Mouse (Mus musculus) forebrain, embryonic 11.5 days (tissue): Measurements from ENCODE around the gene Cyfip1. TPM values are rescaled to one million over a fixed set of nuclear protein-coding genes. Genes with fewer than 3 reads are reported as not detected.
A peak's percentile ranks its signal among the peaks of the same experiment; 100 is the strongest.

Experiments
- ATAC-seq: fragments of 200-750 bp; cut with Nextera tagmentation; replicated peaks from 2 replicates; pipeline ENCODE4 v1.8.0; 2017; ENCODE audit warnings: moderate TSS enrichment; ENCODE audit not compliant: low FRiP score
- DNase-seq: peaks from one replicate; pipeline ENCODE4 v3.0.0-alpha.2; 2017; ENCODE audit warnings: low spot score
- H3K27ac ChIP-seq: fragments of 300-500 bp; sonication (generic); 2 replicates; pipeline ENCODE4 v1.5.1; 2014; ENCODE audit warnings: low read depth, low read length
- H3K27me3 ChIP-seq: fragments of 300-500 bp; sonication (generic); 2 replicates; pipeline ENCODE4 v1.6.1; 2014; ENCODE audit warnings: mild to moderate bottlenecking, low read length, mixed read lengths; ENCODE audit not compliant: control insufficient read depth, insufficient read depth
- H3K36me3 ChIP-seq: fragments of 300-500 bp; sonication (generic); 2 replicates; pipeline ENCODE4 v1.6.1; 2014; ENCODE audit warnings: mild to moderate bottlenecking, low read length, moderate library complexity, mixed read lengths; ENCODE audit not compliant: control insufficient read depth, insufficient read depth
- H3K4me1 ChIP-seq: fragments of 300-500 bp; sonication (generic); replicated peaks from 2 replicates; pipeline ENCODE4 v1.6.1; 2014; ENCODE audit warnings: low read length, mixed read lengths; ENCODE audit not compliant: control insufficient read depth, insufficient read depth
- H3K4me2 ChIP-seq: fragments of 300-500 bp; sonication (generic); 2 replicates; pipeline ENCODE4 v1.6.1; 2014; ENCODE audit warnings: low read depth, mild to moderate bottlenecking, low read length, moderate library complexity, mixed read lengths; ENCODE audit not compliant: severe bottlenecking
- H3K4me3 ChIP-seq: fragments of 300-500 bp; sonication (generic); 2 replicates; pipeline ENCODE4 v1.5.1; 2014; ENCODE audit warnings: low read depth, low read length
- H3K9ac ChIP-seq: fragments of 300-500 bp; sonication (generic); 2 replicates; pipeline ENCODE4 v1.6.1; 2014; ENCODE audit warnings: low read length
- H3K9me3 ChIP-seq: fragments of 300-500 bp; sonication (generic); 2 replicates; pipeline ENCODE4 v1.6.1; 2016; ENCODE audit warnings: low read length, mixed read lengths; ENCODE audit not compliant: control insufficient read depth
- WGBS: fragments of 180-500 bp; shearing (Covaris S2); extraction: QIAGEN DNeasy Blood & Tissue Kit; methylation state at CpG from one replicate; pipeline ENCODE4 v1.1.7; 2014; 5-methylcytosine and 5-hydroxymethylcytosine counted together
- polyA plus RNA-seq: library from polyadenylated mRNA; unstranded; fragments of >200 nt; fragmentation: Nextera tagmentation; extraction: Ambion mirVana; gene quantifications from 2 replicates; pipeline ENCODE4 v1.2.1, GENCODE M21; 2014

Gene Cyfip1
- polyA plus RNA-seq, 1 experiment from 2014 or later = 81.4 TPM

DNA sequence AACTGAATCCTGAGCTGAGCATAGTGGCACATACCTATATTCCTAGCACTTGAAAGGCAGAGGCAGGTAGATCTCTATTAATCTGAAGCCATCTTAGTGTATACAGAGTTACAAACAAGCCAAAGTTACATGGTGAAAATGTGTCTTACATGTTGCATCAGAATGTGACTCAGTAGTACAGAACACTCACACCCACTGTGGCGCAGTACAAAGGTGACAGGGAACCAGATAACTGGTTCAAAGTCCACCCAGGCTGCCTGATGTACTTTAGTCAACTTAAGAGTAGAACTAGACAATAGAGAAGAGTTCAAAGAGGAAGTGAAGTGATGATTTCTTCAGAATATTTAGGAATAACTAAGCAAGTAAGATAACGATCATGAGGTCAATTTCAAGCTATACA lies 93.5 kb downstream of the Cyfip1 start:
- no peaks in the 10 kb centered on the region for H3K9me3 ChIP-seq
- H3K4me3 ChIP-seq = no peak overlapping the region
- H3K4me2 ChIP-seq = no peak overlapping the region
- no peaks in the 10 kb centered on the region; the same call in 1 of the 2 replicates for H3K36me3 ChIP-seq
- ATAC-seq = no peak
- H3K4me1 ChIP-seq = no peaks in the 10 kb centered on the region
- H3K9ac ChIP-seq = no peak overlapping the region
- no peak overlapping the region for H3K27ac ChIP-seq
- 96% methylated on average over 2 of the region's 2 CpGs for WGBS
- H3K27me3 ChIP-seq = no peaks in the 10 kb centered on the region
- no peak for DNase-seq

DNA sequence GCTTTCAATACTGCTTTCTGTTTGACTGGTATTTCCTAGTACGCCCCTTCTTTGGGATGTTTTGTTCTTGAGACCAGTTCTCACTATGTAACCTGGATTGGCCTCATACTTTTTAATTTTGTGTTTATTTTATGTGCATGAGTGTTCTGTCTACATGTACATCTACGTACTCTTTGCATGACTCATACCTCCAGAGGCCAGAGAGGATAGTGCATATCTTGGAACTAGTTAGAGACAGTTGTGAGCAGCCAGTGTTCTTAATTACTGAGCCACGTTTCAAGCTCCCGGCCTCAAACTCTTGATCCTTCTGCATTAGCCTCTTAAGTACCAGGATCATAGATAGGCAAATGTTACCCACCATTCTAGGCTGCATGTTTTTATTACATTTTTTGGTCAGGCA lies 96.8 kb downstream of the Cyfip1 start:
- no peaks in the 10 kb centered on the region for H3K4me1 ChIP-seq
- H3K27ac ChIP-seq = no peak overlapping the region
- H3K9me3 ChIP-seq = no peaks in the 10 kb centered on the region
- H3K9ac ChIP-seq = no peak overlapping the region
- no peaks in the 10 kb centered on the region for H3K27me3 ChIP-seq
- H3K4me3 ChIP-seq = no peak overlapping the region
- no peaks in the 10 kb centered on the region for H3K36me3 ChIP-seq
- WGBS = 84% methylated on average over 4 of the region's 4 CpGs
- H3K4me2 ChIP-seq = no peak overlapping the region
- DNase-seq (no peak), ATAC-seq (no peak)

DNA sequence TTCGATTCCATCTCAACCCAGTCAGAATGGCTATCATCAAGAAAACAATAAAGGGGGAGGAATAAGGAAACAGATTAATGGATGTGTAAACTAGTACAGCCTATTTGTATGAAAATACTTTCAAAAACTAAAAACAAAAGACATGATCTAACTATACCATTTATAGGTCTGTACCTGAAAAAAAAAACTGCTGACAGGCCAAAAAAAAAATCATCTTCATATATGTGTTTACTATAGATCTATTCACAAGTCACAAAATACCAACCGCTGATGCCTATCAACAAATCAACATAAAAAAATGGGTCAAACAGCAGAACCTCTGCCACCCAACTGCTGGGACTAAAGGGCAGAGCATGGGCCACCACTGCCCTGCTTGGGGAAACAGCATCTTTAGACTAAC lies 114.5 kb downstream of the Cyfip1 start:
- no peaks in the 10 kb centered on the region for H3K36me3 ChIP-seq

DNA sequence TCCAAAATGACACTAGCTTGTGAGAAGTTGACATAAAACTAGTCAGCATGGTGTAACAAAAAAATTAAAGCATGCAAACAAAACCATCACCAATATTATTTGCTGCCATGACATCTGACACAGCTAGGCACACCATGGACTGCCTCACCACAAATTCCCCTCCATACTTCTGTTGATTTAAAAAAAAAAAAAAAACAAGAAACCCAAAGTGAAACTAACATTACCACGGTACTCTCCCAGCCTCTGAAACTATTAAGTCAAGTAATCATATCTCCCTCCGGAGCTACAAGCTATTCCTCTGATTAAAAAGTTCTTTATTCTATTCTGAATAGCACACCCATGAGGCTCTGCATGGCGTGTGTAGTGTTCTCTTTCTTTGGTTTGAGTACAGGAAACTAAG lies 115.6 kb downstream of the Cyfip1 start:
- DNase-seq = no peak
- WGBS = 88% methylated on average over 3 of the region's 3 CpGs
- no peak for ATAC-seq

More for the DNA sequence above, 114.5 kb downstream of the Cyfip1 start:
- H3K27me3 ChIP-seq = no peaks in the 10 kb centered on the region
- no peak overlapping the region for H3K4me3 ChIP-seq
- no peak for DNase-seq
- no peak overlapping the region for H3K27ac ChIP-seq
- WGBS = 97% methylated on average over 2 of the region's 2 CpGs
- no peak for ATAC-seq
- H3K9ac ChIP-seq = no peak overlapping the region
- H3K4me2 ChIP-seq = no peak overlapping the region
- no peaks in the 10 kb centered on the region; the same call in 1 of the 2 replicates for H3K4me1 ChIP-seq
- H3K9me3 ChIP-seq = peaks cover 6% of the 10 kb centered on the region; the same call in 1 of the 2 replicates

DNA sequence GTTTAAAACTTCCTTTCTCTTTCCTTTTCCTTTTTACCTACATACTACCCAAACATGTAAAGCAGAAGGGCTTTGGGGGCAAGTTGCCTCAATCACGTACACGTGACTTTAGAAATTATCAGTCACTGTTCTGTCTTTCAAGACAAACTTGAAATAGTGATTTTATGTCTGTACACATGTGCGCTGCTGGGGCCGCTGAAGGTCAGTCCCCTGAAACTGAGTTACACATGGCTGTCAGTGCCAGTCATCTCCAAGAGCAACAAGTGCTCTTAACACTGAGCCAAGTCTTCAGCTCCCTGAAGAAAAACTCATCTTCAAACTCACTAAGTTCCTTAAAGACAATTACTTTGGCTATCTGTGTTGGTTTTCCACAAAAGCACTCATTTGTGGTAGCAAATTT lies 116.4 kb downstream of the Cyfip1 start:
- ATAC-seq (no peak), DNase-seq (no peak)
- H3K4me2 ChIP-seq = no peak overlapping the region
- 94% methylated on average over 4 of the region's 4 CpGs for WGBS
- no peak overlapping the region for H3K4me3 ChIP-seq
- no peaks in the 10 kb centered on the region for H3K27me3 ChIP-seq
- H3K4me1 ChIP-seq = no peaks in the 10 kb centered on the region; the same call in 1 of the 2 replicates
- peaks cover 6% of the 10 kb centered on the region; the same call in 1 of the 2 replicates for H3K9me3 ChIP-seq
- no peak overlapping the region for H3K9ac ChIP-seq
- no peaks in the 10 kb centered on the region for H3K36me3 ChIP-seq
- no peak overlapping the region for H3K27ac ChIP-seq

More for the DNA sequence above, 115.6 kb downstream of the Cyfip1 start:
- Histone ChIP-seq H3K36me3 (no peaks in the 10 kb centered on the region), H3K27ac (no peak overlapping the region), H3K4me2 (no peak overlapping the region), H3K9ac (no peak overlapping the region), H3K9me3 (peaks cover 6% of the 10 kb centered on the region; the same call in 1 of the 2 replicates), H3K4me1 (no peaks in the 10 kb centered on the region; the same call in 1 of the 2 replicates), H3K27me3 (no peaks in the 10 kb centered on the region), H3K4me3 (no peak overlapping the region)

DNA sequence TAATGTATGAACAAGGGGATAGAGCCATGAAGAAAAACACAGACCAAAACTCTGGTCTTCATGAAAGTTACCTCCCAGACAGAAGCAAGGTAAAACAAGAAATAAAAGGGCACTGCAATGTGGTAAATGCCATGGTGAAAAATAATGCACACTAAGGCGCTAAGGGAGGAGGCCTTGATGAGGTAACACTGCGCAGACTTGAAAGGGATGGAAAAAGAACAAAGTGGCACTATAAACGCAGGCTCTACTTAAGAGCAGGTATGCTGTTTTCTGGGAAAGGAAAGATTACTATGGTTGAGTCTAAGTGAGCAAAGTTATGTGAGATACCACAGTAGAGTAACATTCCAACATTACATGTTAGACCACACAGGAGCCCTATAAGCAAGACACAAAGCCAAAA lies 118.3 kb downstream of the Cyfip1 start:
- H3K9me3 ChIP-seq = no peaks in the 10 kb centered on the region
- ATAC-seq = no peak
- WGBS = 97% methylated on average over 3 of the region's 3 CpGs
- no peak overlapping the region for H3K9ac ChIP-seq
- no peak overlapping the region for H3K4me3 ChIP-seq
- no peak overlapping the region for H3K27ac ChIP-seq
- H3K27me3 ChIP-seq = no peaks in the 10 kb centered on the region
- no peaks in the 10 kb centered on the region; the same call in 1 of the 2 replicates for H3K4me1 ChIP-seq
- H3K36me3 ChIP-seq = no peaks in the 10 kb centered on the region
- DNase-seq = no peak
- no peak overlapping the region for H3K4me2 ChIP-seq

DNA sequence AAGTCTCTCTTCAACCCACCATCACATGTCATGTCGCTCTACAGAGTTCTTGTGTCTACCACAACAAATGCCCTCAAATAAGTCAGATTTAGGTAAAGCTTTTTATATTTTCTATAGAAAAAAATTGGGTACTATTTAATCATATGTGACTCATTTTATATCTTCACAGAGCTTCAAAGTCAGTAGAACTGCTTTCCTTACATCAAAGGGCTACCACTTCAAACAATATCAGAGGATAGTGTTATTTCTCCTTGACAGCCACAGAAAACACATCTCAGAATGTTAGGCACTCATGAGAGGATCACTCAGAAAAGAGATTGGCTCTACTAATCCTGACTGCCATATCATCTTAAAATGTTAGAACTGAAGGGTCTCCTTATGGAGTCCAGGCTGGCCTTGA lies 119.0 kb downstream of the Cyfip1 start:
- no peak overlapping the region for H3K4me3 ChIP-seq
- WGBS = 100% methylated on average over 1 of the region's 1 CpGs
- no peaks in the 10 kb centered on the region; the same call in 1 of the 2 replicates for H3K4me1 ChIP-seq
- H3K36me3 ChIP-seq = no peaks in the 10 kb centered on the region
- no peaks in the 10 kb centered on the region for H3K27me3 ChIP-seq
- H3K27ac ChIP-seq = no peak overlapping the region
- no peak overlapping the region for H3K4me2 ChIP-seq
- H3K9me3 ChIP-seq = no peaks in the 10 kb centered on the region
- H3K9ac ChIP-seq = no peak overlapping the region
- no peak for ATAC-seq
- no peak for DNase-seq

DNA sequence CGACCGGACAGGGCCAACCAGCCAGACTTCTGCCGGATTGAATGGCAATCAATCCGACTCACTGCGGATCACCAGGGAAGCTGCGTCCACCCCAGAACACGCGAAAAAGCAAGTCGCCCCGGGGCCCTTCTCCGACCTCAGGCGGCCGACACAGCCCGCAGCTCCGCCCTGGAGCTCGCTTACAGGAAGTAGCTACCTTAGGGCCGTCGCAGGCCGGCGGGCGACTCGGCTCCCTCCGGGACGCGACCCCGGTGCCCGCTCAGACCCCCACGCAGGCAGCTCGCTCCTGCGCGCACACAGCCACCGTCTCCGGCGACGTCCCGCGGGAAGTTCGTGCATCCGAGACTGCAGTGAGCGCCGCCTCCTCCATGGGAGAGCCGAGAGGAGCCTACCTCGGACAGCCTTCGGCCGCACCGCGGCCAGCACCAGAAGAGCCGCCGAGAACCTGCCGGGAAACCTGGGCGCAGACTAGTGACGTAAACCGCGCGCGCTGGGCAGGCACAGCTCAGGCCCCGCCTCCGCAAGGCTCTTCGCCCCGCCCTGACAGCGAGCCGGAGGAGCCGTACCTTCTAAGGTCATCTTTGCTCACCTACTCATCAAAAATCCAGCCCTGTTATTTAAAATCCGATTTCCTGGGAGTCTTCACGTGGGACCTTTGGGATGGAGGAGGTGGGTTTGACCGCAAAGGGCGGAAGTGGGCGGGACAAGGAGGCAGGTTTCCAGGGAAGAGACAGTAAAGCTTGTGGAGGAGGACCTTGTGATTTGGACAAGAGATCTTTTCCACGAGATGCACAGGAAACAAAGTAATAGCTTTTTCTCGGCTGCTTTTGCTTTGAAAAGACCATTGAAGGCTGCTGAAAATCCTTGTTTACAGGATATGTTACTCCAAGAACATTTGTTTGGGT lies 120.7 kb downstream of the Cyfip1 start, which contains the start of gene Nipa2:
Nipa2 (minus strand) TSS at position 473 of the 905 bp plus-strand sequence.
- Histone ChIP-seq H3K4me3 (peak within 1 kb of the TSS; percentile 89), H3K4me2 (peak within 1 kb of the TSS; percentile 63), H3K9ac (peak within 1 kb of the TSS; percentile 89), H3K4me1 (no peaks in the 10 kb centered on the region; the same call in 1 of the 2 replicates), H3K27ac (peak within 1 kb of the TSS; percentile 77), H3K36me3 (no peaks in the 10 kb centered on the region), H3K9me3 (no peaks in the 10 kb centered on the region), H3K27me3 (no peaks in the 10 kb centered on the region)
- WGBS = under 1% methylated on average over 58 of the region's 70 CpGs
- ATAC-seq (peak; percentile 99), DNase-seq (peak; percentile 96)
